Mouse (Mus musculus): ENCODE data around the gene Samm50.

Gene Samm50

GRCm38 (mm10) chr15:84260123-84260822, 68.2 kb downstream of the Samm50 start:
- in situ Hi-C loops (cut with MboI; ENCODE audit: low pct_unique_long_range_greater_than_20kb in 1 of 2, low sequenced_read_pairs in 2 of 2, unreplicated experiment in 1 of 2): no loop called here

GRCm38 (mm10) chr15:84262630-84263029, 70.6 kb downstream of the Samm50 start:
- in situ Hi-C loops (cut with MboI; ENCODE audit: low pct_unique_long_range_greater_than_20kb in 1 of 2, low sequenced_read_pairs in 2 of 2, unreplicated experiment in 1 of 2): no loop called here

- in situ Hi-C loops (cut with MboI; ENCODE audit: low pct_unique_long_range_greater_than_20kb in 1 of 2, low sequenced_read_pairs in 2 of 2, unreplicated experiment in 1 of 2): no loop called here
Measured at GRCm38 (mm10) chr15:84263573-84263972, 71.5 kb downstream of the Samm50 start.

GRCm38 (mm10) chr15:84265141-84265540, 73.1 kb downstream of the Samm50 start:
- in situ Hi-C loops (cut with MboI; ENCODE audit: low pct_unique_long_range_greater_than_20kb in 1 of 2, low sequenced_read_pairs in 2 of 2, unreplicated experiment in 1 of 2): no loop called here

- in situ Hi-C loops (cut with MboI; ENCODE audit: low pct_unique_long_range_greater_than_20kb in 1 of 2, low sequenced_read_pairs in 2 of 2, unreplicated experiment in 1 of 2): no loop called here
Measured at GRCm38 (mm10) chr15:84266290-84266689, 74.2 kb downstream of the Samm50 start.

All from mouse embryonic stem cell (cell line).